Mouse (Mus musculus) T-cell, adult 66 days (primary cell): ENCODE results near the gene Gm6465. TPM values are rescaled to one million over a fixed set of nuclear protein-coding genes. Genes with fewer than 3 reads are reported as not detected.

ENCODE experiments used
- total RNA-seq, 2 experiments: library from RNA; stranded (reverse); gene quantifications; 3 replicates in 1 of 2; 4 replicates in 1 of 2; pipeline ENCODE4 v1.2.4; 2023

Gene Gm6465
- not detected for total RNA-seq

GRCm38 (mm10) chr5:11845239-11845638, at the start of gene Gm6465:
Gene Gm6465 (plus strand): TSS chr5:11845539.

Other genes starting within 250 kb of the Gm6465 start
- gene Gm8922, start 163.6 kb upstream of the Gm6465 start, total RNA-seq: not detected
- gene Gm8926, start 75.0 kb upstream of the Gm6465 start, total RNA-seq: not detected
- gene 4933402N22Rik, start 72.5 kb downstream of the Gm6465 start, total RNA-seq: not detected